Mouse (Mus musculus) regulatory T cell (primary cell): ENCODE measurements around the gene Pigu.

Source experiments
- in situ Hi-C: fragments of 300-600 bp; cut with MboI, MseI; formaldehyde crosslinking; loops from one replicate; pipeline ENCODE4 v1.15.1; 2025; ENCODE audit warnings: high pct_unique_total_duplicates

Pigu gene

GRCm38 (mm10) chr2:155356971-155357591 lies at the start of gene Pigu:
TSS of gene Pigu (minus strand) at chr2:155357430.
- in situ Hi-C loops: no loop called here

- in situ Hi-C loops: no loop called here
These were observed 47.4 kb upstream of the Pigu start for GRCm38 (mm10) chr2:155404635-155405034.

GRCm38 (mm10) chr2:155401926-155402325 lies 44.7 kb upstream of the Pigu start:
- in situ Hi-C loops: no loop called here

GRCm38 (mm10) chr2:155400276-155400675 lies 43.0 kb upstream of the Pigu start:
- in situ Hi-C loops: no loop called here

GRCm38 (mm10) chr2:155394586-155394985 lies 37.4 kb upstream of the Pigu start:
- in situ Hi-C loops: no loop called here

- in situ Hi-C loops: loop anchor here (10.0 kb wide), 1 partner anchor 154 kb away; the partner anchor contains the start of gene Dynlrb1
These were observed 31.3 kb upstream of the Pigu start for GRCm38 (mm10) chr2:155388573-155388972.

- in situ Hi-C loops: loop anchor here (10.0 kb wide), 1 partner anchor 152 kb away; the partner anchor contains the start of gene Dynlrb1
These were observed 29.8 kb upstream of the Pigu start for GRCm38 (mm10) chr2:155387052-155387451.

- in situ Hi-C loops: loop anchor here (10.0 kb wide), 1 partner anchor 152 kb away; the partner anchor contains the start of gene Dynlrb1
These were observed 29.3 kb upstream of the Pigu start for GRCm38 (mm10) chr2:155386534-155386899.

GRCm38 (mm10) chr2:155385731-155386533 lies 28.7 kb upstream of the Pigu start:
- in situ Hi-C loops: loop anchor here (10.0 kb wide), 1 partner anchor 151 kb away; the partner anchor contains the start of gene Dynlrb1

- in situ Hi-C loops: loop anchor here (10.0 kb wide), 1 partner anchor 150 kb away; the partner anchor contains the start of gene Dynlrb1
These were observed 27.9 kb upstream of the Pigu start for GRCm38 (mm10) chr2:155385090-155385489.

GRCm38 (mm10) chr2:155382791-155383438 lies 25.7 kb upstream of the Pigu start:
- in situ Hi-C loops: loop anchor here (10.0 kb wide), 1 partner anchor 148 kb away; the partner anchor contains the start of gene Dynlrb1

- in situ Hi-C loops: loop anchor here (10.0 kb wide), 1 partner anchor 148 kb away; the partner anchor contains the start of gene Dynlrb1
These were observed 25.1 kb upstream of the Pigu start for GRCm38 (mm10) chr2:155382332-155382700.

GRCm38 (mm10) chr2:155381643-155382331 lies 24.6 kb upstream of the Pigu start:
- in situ Hi-C loops: loop anchor here (10.0 kb wide), 1 partner anchor 147 kb away; the partner anchor contains the start of gene Dynlrb1

GRCm38 (mm10) chr2:155381060-155381437 lies 23.8 kb upstream of the Pigu start:
- in situ Hi-C loops: loop anchor here (10.0 kb wide), 1 partner anchor 146 kb away; the partner anchor contains the start of gene Dynlrb1

- in situ Hi-C loops: loop anchor here (10.0 kb wide), 1 partner anchor 146 kb away; the partner anchor contains the start of gene Dynlrb1
These were observed 23.2 kb upstream of the Pigu start, which contains the start of gene Trp53inp2 for GRCm38 (mm10) chr2:155380261-155381059. TSS of gene Trp53inp2 (plus strand) at chr2:155381059.

GRCm38 (mm10) chr2:155376191-155376590 lies 19.0 kb upstream of the Pigu start:
- in situ Hi-C loops: no loop called here

GRCm38 (mm10) chr2:155374521-155374920 lies 17.3 kb upstream of the Pigu start:
- in situ Hi-C loops: no loop called here

- in situ Hi-C loops: no loop called here
These were observed 16.7 kb upstream of the Pigu start for GRCm38 (mm10) chr2:155373886-155374285.

- in situ Hi-C loops: no loop called here
These were observed 16.1 kb upstream of the Pigu start for GRCm38 (mm10) chr2:155373302-155373701.

- in situ Hi-C loops: no loop called here
These were observed 15.2 kb upstream of the Pigu start for GRCm38 (mm10) chr2:155372451-155372850.
